Mouse (Mus musculus): Measurements from ENCODE around the gene Dusp23.

GRCm38 (mm10) chr1:172585026-172585425, 47.7 kb downstream of the Dusp23 start:
- TF ChIP-seq TAL1 (IDR thresholded peaks at IDR 0.05; ENCODE audit: low read length) = no peak
- TF ChIP-seq GATA1 (IDR thresholded peaks at IDR 0.05; ENCODE audit: low read length) = no peak

Data from erythroblast, embryonic 14.5 days (primary cell).